Mouse (Mus musculus): ENCODE results near the gene Plxna2.

DNA sequence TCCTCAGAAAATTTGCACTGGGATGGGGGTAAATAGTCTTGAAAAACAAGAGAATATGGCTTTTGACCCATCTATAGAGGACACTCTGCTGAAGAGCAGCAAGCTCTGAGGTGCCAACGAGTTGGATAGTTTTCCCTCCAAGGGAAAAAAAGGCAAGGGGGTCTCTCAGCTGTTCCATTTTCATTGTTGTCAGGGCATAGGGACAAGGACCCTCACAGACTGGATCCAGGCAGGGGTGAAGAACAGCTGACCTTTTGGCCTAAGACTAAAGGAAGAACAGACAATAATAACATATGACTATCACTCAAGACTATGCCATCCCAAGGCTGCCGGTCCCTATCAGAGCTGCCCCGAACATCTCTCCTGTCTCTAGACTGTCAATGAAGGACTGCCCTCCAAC is 4.2 kb downstream of the Plxna2 start:
- TF ChIP-seq CTCF (IDR thresholded peaks at IDR 0.05; ENCODE audit: extremely low read depth, insufficient read depth, insufficient read length, insufficient replicate concordance) (no peak), POLR2A (IDR thresholded peaks at IDR 0.05; ENCODE audit: low read depth, low read length) (no peak)

Measured in spleen, adult 2 months (tissue).